Mouse (Mus musculus): ENCODE measurements at regions not wholly inside any gene's neighbourhood (a gene's known extent, or its start where the extent isn't known, plus 50 kb on each side); places are given as distances from the start of the nearest gene placed in this dataset.
A peak's percentile ranks its signal among the peaks of the same experiment; 100 is the strongest.
"Not testable (repeated sequence)": the region's sequence is repeated elsewhere in the genome, so short reads cannot be mapped to it uniquely, and the experiment has no call there.

GRCm38 (mm10) chr9:97297538-97297937, 72.2 kb downstream of the Trim42 start:
- DNase-seq: peak; percentile 64

- peak; percentile 31 for DNase-seq
These were observed 74.0 kb downstream of the Trim42 start for GRCm38 (mm10) chr9:97295770-97296169.

- DNase-seq: no peak
These were observed 77.9 kb downstream of the Trim42 start for GRCm38 (mm10) chr9:97291870-97292269.

GRCm38 (mm10) chr9:97284282-97284802, 85.4 kb downstream of the Trim42 start:
- DNase-seq: no peak

GRCm38 (mm10) chr9:97282090-97282489, 87.7 kb downstream of the Trim42 start:
- DNase-seq: no peak

GRCm38 (mm10) chr9:97275449-97275848, 94.3 kb downstream of the Trim42 start:
- DNase-seq: not testable (repeated sequence)

GRCm38 (mm10) chr9:97273891-97274290, 95.9 kb downstream of the Trim42 start:
- no peak for DNase-seq

- DNase-seq: no peak
These were observed 97.7 kb downstream of the Trim42 start for GRCm38 (mm10) chr9:97272061-97272460.

GRCm38 (mm10) chr9:97247621-97248020, 122.1 kb downstream of the Trim42 start:
- no peak for DNase-seq

GRCm38 (mm10) chr9:97226074-97226473, 115.1 kb upstream of the Slc25a36 start:
- DNase-seq: no peak

- DNase-seq: no peak
These were observed 113.6 kb upstream of the Slc25a36 start for GRCm38 (mm10) chr9:97224549-97224948.

GRCm38 (mm10) chr9:97214806-97215205, 103.8 kb upstream of the Slc25a36 start:
- DNase-seq: no peak

GRCm38 (mm10) chr9:97190321-97190860, 79.4 kb upstream of the Slc25a36 start:
- no peak for DNase-seq

GRCm38 (mm10) chr9:97189646-97190045, 78.7 kb upstream of the Slc25a36 start:
- DNase-seq: no peak

- DNase-seq: no peak
These were observed 77.8 kb upstream of the Slc25a36 start for GRCm38 (mm10) chr9:97188616-97189330.

GRCm38 (mm10) chr9:97173230-97173951, 62.4 kb upstream of the Slc25a36 start:
- DNase-seq: no peak

- DNase-seq: peak; percentile 32
These were observed 61.1 kb upstream of the Slc25a36 start for GRCm38 (mm10) chr9:97172075-97172474.

GRCm38 (mm10) chr9:97171484-97171883, 60.5 kb upstream of the Slc25a36 start:
- no peak for DNase-seq

GRCm38 (mm10) chr9:97170836-97171235, 59.9 kb upstream of the Slc25a36 start:
- no peak for DNase-seq

- DNase-seq: no peak
These were observed 51.5 kb upstream of the Slc25a36 start for GRCm38 (mm10) chr9:97162465-97162864.
